Mouse (Mus musculus) inflammation-experienced regulatory T-cells, adult 6 months (primary cell): ENCODE results near the gene Zfp768. TPM values are rescaled to one million over a fixed set of nuclear protein-coding genes. Genes with fewer than 3 reads are reported as not detected.

Source experiments
- ATAC-seq: one replicate; pipeline ENCODE4 v1.8.0; 2017
- polyA plus RNA-seq, 3 experiments: library from polyadenylated mRNA; unstranded; fragments of 100-300 nt; shearing (Covaris generic); gene quantifications; one replicate each; pipeline ENCODE4 v1.2.1; 2017

Zfp768 gene
- polyA plus RNA-seq, 3 experiments from 2014 or later, result 0.28 TPM; not detected in 2

- ATAC-seq, result no peak
Measured at GRCm38 (mm10) chr7:127296786-127297555, 48.4 kb downstream of the Zfp768 start.

- ATAC-seq, result peak; percentile 91
Measured at GRCm38 (mm10) chr7:127296098-127296497, 49.3 kb downstream of the Zfp768 start, which contains the start of gene Itgal. Itgal (plus strand) TSS chr7:127296260.

Other genes with a start within 250 kb of the Zfp768 start
- 10 to 100 TPM in 2 of 3 experiments, 1 to 10 TPM in 1; 7.8 to 15.5 (median 15.0) TPM for gene Qprt, start 223.4 kb downstream of the Zfp768 start, polyA plus RNA-seq
- 100 to 1,000 TPM; 105 to 226 (median 130) TPM for gene Spn, start 207.8 kb downstream of the Zfp768 start, polyA plus RNA-seq
- 10 to 100 TPM; 43.2 to 56.9 (median 48.7) TPM for gene Cd2bp2, start 149.5 kb downstream of the Zfp768 start, polyA plus RNA-seq
- 10 to 100 TPM; 13.2 to 16.6 (median 13.6) TPM for gene Tbc1d10b, start 137.1 kb downstream of the Zfp768 start, polyA plus RNA-seq
- 10 to 100 TPM; 23.0 to 25.8 (median 23.4) TPM for gene Mylpf, start 136.7 kb downstream of the Zfp768 start, polyA plus RNA-seq
- 1 to 10 TPM; 3.3 to 6.8 (median 4.6) TPM for gene Zfp553, start 112.5 kb downstream of the Zfp768 start, polyA plus RNA-seq
- gene Sept1, start 112.5 kb downstream of the Zfp768 start, polyA plus RNA-seq, result 100 to 1,000 TPM; 783 to 927 (median 807) TPM
- 1 to 10 TPM in 1 of 3 experiments, under 1 TPM in 1, not detected in 1; 0.46 to 1.5 TPM for gene Zfp771, start 101.3 kb downstream of the Zfp768 start, polyA plus RNA-seq
- 10 to 100 TPM; 37.2 to 88.3 (median 51.2) TPM for gene Dctpp1, start 84.9 kb downstream of the Zfp768 start, polyA plus RNA-seq
- 10 to 100 TPM; 19.4 to 45.4 (median 28.6) TPM for gene Sephs2, start 71.5 kb downstream of the Zfp768 start, polyA plus RNA-seq
- gene Itgal, start 49.3 kb downstream of the Zfp768 start, polyA plus RNA-seq, result 100 to 1,000 TPM; 201 to 247 (median 214) TPM
- 10 to 100 TPM in 2 of 3 experiments, 1 to 10 TPM in 1; 9.9 to 11.0 (median 10.6) TPM for gene Zfp747, start 30.5 kb upstream of the Zfp768 start, polyA plus RNA-seq
- 1 to 10 TPM; 4.8 to 8.8 (median 6.5) TPM for gene 9130019O22Rik, start 41.6 kb upstream of the Zfp768 start, polyA plus RNA-seq
- 1 to 10 TPM; 4.0 to 7.8 (median 5.4) TPM for gene E430018J23Rik, start 48.0 kb upstream of the Zfp768 start, polyA plus RNA-seq
- 1 to 10 TPM; 3.6 to 7.5 (median 6.1) TPM for gene Zfp764, start 61.2 kb upstream of the Zfp768 start, polyA plus RNA-seq
- 10 to 100 TPM; 15.5 to 20.4 (median 16.4) TPM for gene Zfp688, start 76.5 kb upstream of the Zfp768 start, polyA plus RNA-seq
- 1 to 10 TPM; 4.3 to 5.0 (median 4.7) TPM for gene Zfp689, start 103.6 kb upstream of the Zfp768 start, polyA plus RNA-seq
- gene Prr14, start 114.0 kb upstream of the Zfp768 start, polyA plus RNA-seq, result 100 to 1,000 TPM; 151 to 194 (median 184) TPM
- gene Fbrs, start 133.6 kb upstream of the Zfp768 start, polyA plus RNA-seq, result 10 to 100 TPM; 17.7 to 30.0 (median 19.5) TPM
- 10 to 100 TPM in 1 of 3 experiments, 1 to 10 TPM in 2; 6.2 to 19.0 (median 9.0) TPM for gene Srcap, start 166.4 kb upstream of the Zfp768 start, polyA plus RNA-seq
- gene Gm42715, start 174.0 kb upstream of the Zfp768 start, polyA plus RNA-seq, result 10 to 100 TPM; 22.6 to 29.7 (median 25.3) TPM
- gene Tmem265, start 215.8 kb upstream of the Zfp768 start, polyA plus RNA-seq, result 10 to 100 TPM; 30.0 to 46.0 (median 34.3) TPM
- gene Phkg2, start 227.8 kb upstream of the Zfp768 start, polyA plus RNA-seq, result 100 to 1,000 TPM in 1 of 3 experiments, 10 to 100 TPM in 2; 75.0 to 116 (median 93.2) TPM
- gene Ccdc189, start 243.0 kb upstream of the Zfp768 start, polyA plus RNA-seq, result 1 to 10 TPM in 1 of 3 experiments, under 1 TPM in 2; 0.21 to 1.3 (median 0.72) TPM
- gene Rnf40, start 243.2 kb upstream of the Zfp768 start, polyA plus RNA-seq, result 10 to 100 TPM; 24.0 to 30.6 (median 29.7) TPM